Mouse (Mus musculus) frontal cortex, postnatal 14 days (tissue): ENCODE data around the gene Spata7.

Experiments used
- DNase-seq, 2 experiments: peaks; one replicate each; pipeline ENCODE4 v3.0.0; 2022; ENCODE audit warnings: low spot score in 2 of 2

Gene Spata7

DNA sequence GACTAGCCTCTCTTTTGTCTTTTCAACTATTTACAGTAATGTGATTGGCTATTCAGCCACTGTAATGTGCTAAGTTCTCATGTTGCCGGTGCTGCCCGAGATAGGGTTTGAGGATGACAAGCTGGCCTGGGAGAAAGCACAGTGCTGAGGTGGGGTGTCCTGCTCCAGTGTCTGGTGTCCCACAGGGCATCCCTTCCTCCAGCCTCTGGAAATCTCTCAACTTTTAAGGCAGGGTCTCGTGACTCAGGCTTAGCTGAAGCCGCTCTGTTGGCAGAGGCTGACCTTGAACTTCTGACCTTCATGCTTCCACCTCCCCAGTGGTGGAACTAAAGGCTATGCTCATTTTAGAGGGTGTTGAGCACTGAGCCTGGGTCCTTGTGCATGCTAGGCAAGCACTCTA lies 42.5 kb downstream of the Spata7 start:
- no peak for DNase-seq

- no peak for DNase-seq
These were observed 45.9 kb downstream of the Spata7 start for GRCm38 (mm10) chr12:98673879-98674278.

DNA sequence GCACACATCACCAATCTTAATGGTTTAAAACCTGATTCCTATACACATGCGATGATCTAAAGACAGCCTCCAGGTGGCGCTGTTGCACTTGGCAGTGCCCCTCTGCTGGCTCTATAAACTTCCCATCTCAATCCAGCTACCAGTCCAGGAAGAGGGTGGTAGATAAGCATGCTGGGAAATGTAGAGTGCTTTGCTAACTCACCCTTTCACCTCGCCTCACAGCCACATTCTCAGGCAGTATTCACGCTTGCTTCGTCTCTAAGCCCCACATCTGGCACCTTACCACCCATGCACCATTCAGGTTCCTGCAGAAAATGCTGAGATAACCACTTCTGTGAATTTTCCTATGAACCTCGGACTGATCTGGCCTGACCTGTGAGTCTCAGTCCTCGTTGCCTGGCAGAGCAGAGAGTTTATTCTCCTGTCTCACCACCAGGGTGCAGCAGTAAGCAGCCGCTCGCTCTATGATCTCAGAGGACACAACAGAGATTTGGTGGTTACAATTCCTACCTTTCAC lies 46.7 kb downstream of the Spata7 start:
- DNase-seq, result peak; percentile 64 to 68

DNA sequence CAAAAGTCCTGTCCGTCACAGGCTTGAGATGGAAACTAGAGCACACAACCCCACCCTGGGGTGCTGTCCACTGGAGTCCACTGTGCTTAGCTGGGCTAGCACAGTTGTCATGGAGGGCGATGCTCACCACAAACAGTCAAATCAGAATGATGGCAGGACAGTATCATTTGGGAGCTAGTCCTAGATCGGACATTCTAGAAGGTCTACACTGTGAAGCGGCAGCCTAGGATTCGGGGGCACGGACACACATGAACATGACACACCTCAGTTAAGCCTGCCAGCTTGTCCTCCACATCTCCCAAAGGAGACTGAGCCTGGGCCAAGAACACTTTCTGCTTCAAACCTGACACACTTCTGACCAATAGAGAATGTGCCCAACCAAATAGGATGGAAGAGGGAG lies 48.9 kb downstream of the Spata7 start:
- no peak for DNase-seq

DNA sequence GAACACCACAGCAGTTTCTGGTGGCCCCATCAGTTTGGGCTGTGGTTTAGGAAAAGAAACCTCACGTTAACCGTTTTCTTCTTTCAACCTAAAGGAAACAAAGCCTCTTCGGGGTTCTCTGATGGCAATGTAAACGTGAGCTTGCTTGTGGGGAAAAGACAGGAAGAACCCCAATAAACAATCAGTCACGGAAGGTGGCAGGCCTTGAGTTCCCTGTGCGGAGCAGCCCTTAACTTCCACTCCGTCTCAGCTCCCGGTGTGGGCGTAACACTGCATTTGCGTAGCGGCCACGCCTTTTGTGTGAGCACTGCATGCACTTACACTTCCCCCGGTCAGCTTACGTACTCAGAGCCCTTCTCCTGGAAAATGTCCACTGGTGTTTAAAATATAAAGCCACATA lies 49.4 kb downstream of the Spata7 start:
- no peak for DNase-seq

GRCm38 (mm10) chr12:98679906-98680305 lies 51.9 kb downstream of the Spata7 start:
- no peak for DNase-seq

- no peak for DNase-seq
These were observed 54.2 kb downstream of the Spata7 start for GRCm38 (mm10) chr12:98682196-98682595.

- no peak for DNase-seq
These were observed 55.2 kb downstream of the Spata7 start for GRCm38 (mm10) chr12:98683171-98683570.

- DNase-seq, result no peak
These were observed 55.6 kb downstream of the Spata7 start for GRCm38 (mm10) chr12:98683574-98683973.

GRCm38 (mm10) chr12:98690230-98690629 lies 62.3 kb downstream of the Spata7 start:
- no peak for DNase-seq

- no peak for DNase-seq
These were observed 69.2 kb downstream of the Spata7 start for GRCm38 (mm10) chr12:98697202-98697601.

DNA sequence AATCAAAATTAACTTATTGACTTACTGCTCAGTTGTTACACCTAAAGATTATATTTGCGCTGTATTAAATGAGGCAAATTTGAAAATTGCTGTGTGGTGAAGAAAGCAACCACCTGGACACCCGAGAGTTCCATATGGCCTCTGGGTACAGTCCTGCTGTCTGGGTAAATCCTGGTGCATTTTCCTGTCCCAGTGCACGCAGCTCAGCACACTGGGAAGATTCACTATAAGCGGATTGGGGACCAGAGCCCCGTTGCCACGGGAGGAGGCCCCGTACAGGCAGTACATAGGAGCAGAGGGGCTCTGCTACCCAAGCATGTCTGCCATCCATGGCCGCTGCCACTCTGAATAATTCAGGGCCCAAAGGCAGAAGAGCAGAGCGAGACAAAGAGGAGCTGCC lies 73.6 kb downstream of the Spata7 start:
- DNase-seq, result no peak

DNA sequence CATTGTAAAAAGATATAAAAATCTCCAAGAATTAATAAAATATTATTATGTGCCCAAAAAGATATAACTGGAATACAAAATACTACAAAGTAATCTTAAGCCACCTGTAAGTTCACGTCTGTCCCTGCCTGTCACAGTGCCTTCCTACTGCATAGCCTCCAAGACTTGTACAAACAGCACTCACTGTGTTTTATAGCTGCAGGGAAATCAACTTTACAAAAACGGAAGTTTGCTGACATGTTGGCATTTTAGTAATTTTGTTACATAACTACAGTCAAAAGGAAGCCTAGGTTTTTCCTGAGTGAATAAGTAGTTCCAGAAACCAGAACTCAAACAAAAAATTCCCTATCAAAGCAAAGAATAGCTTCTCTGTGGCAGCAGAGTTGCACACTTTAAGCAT lies 75.6 kb downstream of the Spata7 start:
- no peak for DNase-seq

DNA sequence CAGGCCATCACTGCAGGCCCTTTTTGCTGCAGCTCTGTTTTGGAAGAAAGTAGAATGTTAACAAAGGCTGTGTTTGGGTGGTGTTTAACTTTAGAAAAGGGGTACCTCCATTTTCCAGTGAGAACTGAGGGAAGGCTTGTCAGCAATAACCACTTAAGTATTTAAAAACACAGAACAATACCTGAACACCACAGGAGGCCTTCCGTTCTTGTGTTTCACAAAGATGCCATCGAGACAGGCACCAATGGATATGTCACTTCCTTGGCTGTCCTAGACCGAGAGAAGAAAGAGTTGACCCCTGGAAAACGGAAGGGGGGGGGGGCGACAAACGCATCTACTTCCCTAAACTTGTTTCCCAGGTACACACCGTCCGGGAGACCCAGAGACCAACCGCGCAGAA lies 76.0 kb downstream of the Spata7 start:
- DNase-seq, result no peak

DNA sequence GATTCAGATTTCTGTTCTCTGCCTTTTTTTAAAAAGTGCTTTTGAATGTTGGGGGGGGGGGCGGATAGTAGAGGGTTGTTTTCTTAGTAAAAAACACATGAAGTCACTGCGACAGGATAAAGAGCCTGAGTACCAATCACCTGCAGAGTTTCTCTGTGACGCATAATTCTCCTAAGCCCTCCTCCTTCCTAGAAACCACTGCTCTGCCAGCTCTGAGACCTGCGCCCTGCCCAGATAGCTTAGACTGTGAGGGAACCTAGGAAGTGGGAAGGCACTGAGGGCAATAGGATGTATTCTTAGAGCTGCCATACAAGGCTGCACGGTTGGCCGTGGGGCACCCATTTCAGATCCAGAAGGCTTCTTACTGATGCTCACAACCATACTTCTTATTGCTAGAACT lies 84.9 kb downstream of the Spata7 start:
- DNase-seq, result no peak

GRCm38 (mm10) chr12:98713621-98714103 lies 85.7 kb downstream of the Spata7 start:
- DNase-seq, result no peak

- DNase-seq, result no peak
These were observed 86.8 kb downstream of the Spata7 start for GRCm38 (mm10) chr12:98714757-98715156.

DNA sequence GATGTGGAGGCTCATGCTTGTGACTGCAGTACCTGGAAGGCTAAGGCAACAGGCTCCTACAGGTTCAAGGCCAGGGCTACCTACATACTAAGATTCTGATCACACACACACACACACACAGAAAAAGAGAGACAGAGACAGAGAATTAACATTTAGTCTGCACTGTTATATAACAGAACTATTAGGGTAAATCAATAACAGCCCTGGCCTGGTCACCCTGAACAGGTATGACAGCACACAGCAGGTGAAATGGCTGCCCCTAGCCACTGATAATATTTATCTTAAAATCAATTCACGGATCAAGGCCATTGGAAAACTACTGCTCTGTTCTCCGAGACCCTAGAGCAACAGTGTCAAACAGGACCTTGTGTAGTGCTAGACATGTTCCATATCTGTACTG lies 88.2 kb downstream of the Spata7 start:
- no peak for DNase-seq
